Mouse (Mus musculus) lung, postnatal 14 days (tissue): ENCODE results near the gene Olfr316.
"Not testable (repeated sequence)": the region's sequence is repeated elsewhere in the genome, so short reads cannot be mapped to it uniquely, and the experiment has no call there.

Source experiments
- DNase-seq: peaks from one replicate; pipeline ENCODE4 v3.0.0; 2021

Olfr316 gene

DNA sequence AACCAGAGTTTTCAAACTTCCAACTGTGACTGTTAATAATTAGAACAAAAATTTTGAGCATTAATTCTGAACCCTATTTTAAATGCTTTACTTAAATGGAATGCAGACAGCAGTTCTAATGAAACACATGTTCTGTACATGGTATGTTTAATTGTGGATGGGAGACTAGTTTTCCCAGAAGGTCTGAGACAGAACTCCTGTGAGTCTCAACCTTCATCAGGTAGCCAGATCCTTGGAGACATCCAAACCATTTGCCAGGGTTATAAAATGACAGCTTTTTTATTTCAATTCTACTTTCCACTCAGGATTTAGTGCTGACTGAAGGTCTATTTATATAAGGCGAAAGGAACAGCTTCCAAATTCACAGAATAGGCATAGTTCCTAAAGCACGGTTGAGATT lies at the start of gene Olfr316:
Gene Olfr316, plus strand, starts transcription at position 301 of the 400 bp plus-strand sequence.
- no peak for DNase-seq

GRCm38 (mm10) chr11:58709086-58709485 lies 43.4 kb upstream of the Olfr316 start:
- no peak for DNase-seq

- DNase-seq: not testable (repeated sequence)
Observed at GRCm38 (mm10) chr11:58717723-58718122, 34.8 kb upstream of the Olfr316 start.

GRCm38 (mm10) chr11:58719701-58720100 lies 32.8 kb upstream of the Olfr316 start:
- DNase-seq: no peak

GRCm38 (mm10) chr11:58723914-58724313 lies 28.6 kb upstream of the Olfr316 start, which contains the start of gene Olfr318:
TSS of gene Olfr318 (minus strand) at chr11:58724014.
- no peak for DNase-seq

- not testable (repeated sequence) for DNase-seq
Observed at GRCm38 (mm10) chr11:58727896-58728650, 24.5 kb upstream of the Olfr316 start.

GRCm38 (mm10) chr11:58733372-58733771 lies 19.2 kb upstream of the Olfr316 start:
- peak; percentile 4 for DNase-seq

- DNase-seq: no peak
Observed at GRCm38 (mm10) chr11:58738792-58739262, 13.7 kb upstream of the Olfr316 start, which contains the start of gene Olfr317. TSS of gene Olfr317 (minus strand) at chr11:58739212.

DNA sequence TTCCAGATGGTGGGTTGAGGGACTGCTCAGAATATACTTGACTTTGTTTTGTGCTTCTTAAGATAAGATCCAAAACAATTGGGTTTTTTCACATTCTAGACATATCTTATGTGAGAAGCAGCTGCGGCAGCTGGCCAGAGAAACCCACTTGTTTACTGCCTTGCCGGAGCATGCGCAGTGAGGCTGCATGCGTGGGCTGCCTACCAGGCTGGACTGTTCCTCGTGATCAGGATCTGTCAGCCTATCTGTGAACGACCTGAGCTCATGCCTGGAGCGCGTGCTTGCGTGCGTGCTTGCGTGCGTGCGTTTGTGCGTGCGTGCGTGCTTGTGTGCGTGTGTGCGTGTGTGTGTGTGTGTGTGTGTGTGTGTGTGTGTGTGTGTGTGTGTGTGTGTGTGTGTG lies 1.4 kb upstream of the Olfr316 start:
- DNase-seq: not testable (repeated sequence)

DNA sequence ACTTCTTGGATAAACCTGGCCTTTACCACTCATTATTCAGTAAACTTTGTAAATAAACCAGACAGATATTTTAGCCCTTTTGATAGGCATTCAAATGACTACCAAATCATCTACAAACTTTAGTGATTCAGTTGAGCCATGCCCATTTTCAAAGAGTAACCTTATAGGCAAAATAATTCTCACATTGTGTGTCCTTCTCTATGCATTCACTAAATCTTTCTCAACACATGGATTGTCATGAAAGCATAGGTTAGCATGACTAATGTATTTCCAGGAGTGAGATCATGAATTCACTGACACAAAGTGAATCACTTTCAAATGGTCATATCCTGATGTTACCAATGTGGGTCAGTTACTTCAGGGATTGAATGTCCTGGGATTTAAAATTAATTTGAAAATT lies 20.4 kb downstream of the Olfr316 start, which contains the start of gene Olfr315:
Gene Olfr315, plus strand, starts transcription at position 301 of the 400 bp plus-strand sequence.
- DNase-seq: no peak

- DNase-seq: no peak
Observed at GRCm38 (mm10) chr11:58782480-58783089, 30.1 kb downstream of the Olfr316 start, which contains the start of gene Olfr314. TSS of gene Olfr314 (plus strand) at chr11:58782952.

- no peak for DNase-seq
Observed at GRCm38 (mm10) chr11:58784182-58784581, 31.6 kb downstream of the Olfr316 start.

DNA sequence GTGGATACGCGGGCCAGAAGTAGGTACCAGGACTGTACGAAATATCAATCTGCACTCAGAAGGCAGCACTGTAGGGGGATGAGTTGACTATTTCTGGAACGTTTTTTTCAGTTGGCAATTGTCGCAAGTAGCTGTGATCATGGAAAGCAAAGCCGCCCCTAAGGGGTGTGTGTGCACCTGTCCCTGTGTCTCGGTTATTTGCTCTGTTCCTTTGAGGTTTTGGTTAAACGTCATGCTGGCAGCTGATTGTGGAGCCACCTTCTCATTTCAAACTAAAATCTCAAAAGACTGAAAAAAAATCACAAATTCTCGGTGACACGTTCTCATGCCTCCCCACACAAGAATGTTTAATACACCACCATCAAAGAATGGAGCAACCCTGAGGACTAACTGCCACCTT lies 35.1 kb downstream of the Olfr316 start:
- DNase-seq: no peak

GRCm38 (mm10) chr11:58788346-58788745 lies 35.8 kb downstream of the Olfr316 start:
- DNase-seq: no peak

DNA sequence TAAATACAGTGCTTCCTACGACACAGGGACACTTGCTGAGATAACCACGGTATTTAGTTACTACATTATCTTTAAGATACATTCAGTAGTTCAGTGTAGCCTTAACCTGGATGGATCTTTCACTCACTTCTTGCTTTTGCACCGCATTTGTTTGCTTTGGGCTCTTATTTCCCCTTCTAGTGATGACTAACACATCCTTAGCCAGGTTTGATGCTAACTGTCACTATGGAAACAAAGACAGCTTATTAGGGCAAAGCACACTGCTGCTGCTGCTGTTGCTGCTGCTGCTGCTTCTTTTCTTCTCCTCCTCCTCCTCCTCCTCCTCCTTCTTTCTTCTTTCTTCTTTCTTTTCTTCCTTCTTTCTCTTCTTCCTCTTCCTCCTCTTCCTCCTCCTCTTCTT lies 37.0 kb downstream of the Olfr316 start:
- no peak for DNase-seq

DNA sequence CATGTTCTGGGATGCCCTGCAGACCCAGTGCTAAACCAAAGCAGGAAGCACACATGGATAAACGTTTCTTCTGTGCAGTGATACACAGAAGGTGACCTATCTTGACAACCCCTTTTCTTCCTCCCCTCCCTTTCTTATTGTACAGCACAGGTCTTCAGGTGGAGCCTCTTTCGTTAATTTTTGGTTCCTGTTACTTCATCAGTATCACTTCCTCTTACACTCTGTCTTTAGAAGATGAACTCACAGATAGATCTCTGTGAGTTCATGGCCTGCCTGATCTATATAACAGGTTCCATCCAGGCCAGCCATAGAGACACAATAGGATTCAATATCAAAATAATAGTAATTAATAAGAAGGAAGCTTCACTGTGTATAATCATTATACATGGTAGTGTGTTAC lies 37.5 kb downstream of the Olfr316 start:
- DNase-seq: no peak

DNA sequence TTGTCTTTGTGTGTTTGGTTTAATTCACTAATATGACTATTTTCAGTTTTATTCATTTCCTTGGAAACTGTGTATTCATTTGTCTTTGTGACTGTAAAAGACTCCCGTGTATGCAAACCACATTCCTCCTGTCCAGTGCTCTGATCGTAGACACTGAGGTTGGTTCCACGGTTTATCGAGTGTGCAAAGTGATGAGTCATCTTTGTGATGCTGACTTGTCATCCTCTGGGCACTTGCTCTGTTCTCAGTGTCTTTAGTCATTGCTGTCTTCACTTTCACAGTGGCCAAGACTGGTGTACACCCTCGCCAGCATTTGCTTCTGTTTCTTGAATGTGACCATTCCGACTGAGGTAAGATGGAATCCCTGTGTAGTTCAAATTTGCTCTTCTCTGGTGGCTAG lies 38.1 kb downstream of the Olfr316 start:
- no peak for DNase-seq

GRCm38 (mm10) chr11:58795856-58796255 lies 43.3 kb downstream of the Olfr316 start:
- no peak for DNase-seq

DNA sequence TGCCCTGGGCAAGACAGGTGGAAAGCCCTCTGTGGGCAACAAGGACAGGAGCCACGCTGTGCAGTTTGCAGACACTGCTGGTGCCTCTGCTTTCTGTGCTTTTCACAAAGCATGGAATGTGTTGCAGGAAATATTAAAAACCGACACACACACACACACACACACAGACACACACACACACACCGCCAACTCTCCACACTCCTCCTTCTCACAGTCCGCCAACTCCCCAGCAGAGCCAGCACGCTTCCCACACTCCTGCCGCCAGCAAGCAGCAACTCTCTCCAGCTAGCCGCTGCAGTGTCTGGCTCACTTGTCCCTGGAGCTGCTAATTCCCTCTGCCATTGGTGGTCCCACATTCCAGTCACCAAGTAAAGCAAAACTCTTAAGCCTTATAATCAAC lies 44.3 kb downstream of the Olfr316 start:
- no peak for DNase-seq

- no peak for DNase-seq
Observed at GRCm38 (mm10) chr11:58799747-58800146, 47.2 kb downstream of the Olfr316 start.

DNA sequence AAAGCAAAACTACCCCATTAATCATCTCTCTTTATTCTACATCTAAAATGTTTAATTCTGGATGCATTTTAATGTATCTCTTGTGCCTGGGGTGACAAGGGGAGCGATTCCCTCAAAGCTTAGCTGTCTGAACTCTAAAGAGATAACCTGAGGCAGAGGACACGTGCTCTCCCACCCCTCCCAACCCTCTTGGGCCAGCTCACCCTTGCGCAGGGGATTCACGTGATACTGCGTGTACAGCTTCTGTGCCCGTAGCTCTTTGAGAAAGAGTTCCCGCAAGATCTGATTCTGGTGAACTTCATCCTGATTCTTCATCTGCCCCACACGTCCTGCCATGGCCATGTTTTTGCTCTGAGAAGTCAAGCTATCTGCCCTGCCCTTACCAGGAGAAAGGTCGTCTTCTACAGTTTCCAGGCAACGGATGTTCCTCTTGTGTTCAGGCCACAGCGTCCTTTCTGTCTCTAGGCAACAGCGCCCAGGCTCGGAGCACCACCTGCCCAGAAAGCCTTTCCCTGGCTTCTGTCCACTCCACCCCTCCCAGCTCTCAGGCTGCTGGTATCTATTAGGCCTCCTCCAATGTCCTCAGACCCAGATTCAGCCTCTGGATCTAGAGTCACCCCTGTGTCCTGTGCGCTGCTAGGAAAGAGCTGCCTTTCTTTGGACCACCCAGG lies 49.2 kb downstream of the Olfr316 start, which contains the start of gene Fam183b:
Gene Fam183b, minus strand, starts transcription at position 403 of the 671 bp plus-strand sequence.
- no peak for DNase-seq

DNA sequence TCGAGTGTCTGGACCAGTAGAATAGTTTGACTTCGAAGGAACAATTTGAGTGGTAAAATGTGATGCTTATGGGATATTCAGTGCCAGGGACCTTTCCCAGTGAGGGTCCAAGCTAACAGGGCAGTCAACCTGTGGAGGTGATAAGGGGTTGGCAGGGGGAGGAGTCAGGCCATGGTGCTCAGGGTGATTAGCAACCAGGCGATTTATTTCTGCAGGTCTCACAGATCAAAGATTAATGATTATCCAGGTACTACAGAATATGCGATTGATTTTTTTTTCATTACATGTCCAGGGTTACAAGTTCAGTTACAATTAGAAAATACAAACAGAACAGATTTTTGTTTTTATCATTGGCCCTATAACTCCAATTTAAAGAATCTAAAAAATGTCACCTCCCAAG lies 51.3 kb downstream of the Olfr316 start:
- no peak for DNase-seq

GRCm38 (mm10) chr11:58804393-58804792 lies 51.9 kb downstream of the Olfr316 start:
- no peak for DNase-seq
